Mouse (Mus musculus) yolk sac, embryonic 10.5 days (tissue): Measurements from ENCODE around the gene Fig4.

Experiments used
- DNase-seq: peaks from one replicate; pipeline ENCODE4 v3.0.0-alpha.2; 2017; ENCODE audit warnings: low spot score

Fig4 gene

GRCm38 (mm10) chr10:41261218-41261617, 41.8 kb downstream of the Fig4 start:
- DNase-seq = no peak

DNA sequence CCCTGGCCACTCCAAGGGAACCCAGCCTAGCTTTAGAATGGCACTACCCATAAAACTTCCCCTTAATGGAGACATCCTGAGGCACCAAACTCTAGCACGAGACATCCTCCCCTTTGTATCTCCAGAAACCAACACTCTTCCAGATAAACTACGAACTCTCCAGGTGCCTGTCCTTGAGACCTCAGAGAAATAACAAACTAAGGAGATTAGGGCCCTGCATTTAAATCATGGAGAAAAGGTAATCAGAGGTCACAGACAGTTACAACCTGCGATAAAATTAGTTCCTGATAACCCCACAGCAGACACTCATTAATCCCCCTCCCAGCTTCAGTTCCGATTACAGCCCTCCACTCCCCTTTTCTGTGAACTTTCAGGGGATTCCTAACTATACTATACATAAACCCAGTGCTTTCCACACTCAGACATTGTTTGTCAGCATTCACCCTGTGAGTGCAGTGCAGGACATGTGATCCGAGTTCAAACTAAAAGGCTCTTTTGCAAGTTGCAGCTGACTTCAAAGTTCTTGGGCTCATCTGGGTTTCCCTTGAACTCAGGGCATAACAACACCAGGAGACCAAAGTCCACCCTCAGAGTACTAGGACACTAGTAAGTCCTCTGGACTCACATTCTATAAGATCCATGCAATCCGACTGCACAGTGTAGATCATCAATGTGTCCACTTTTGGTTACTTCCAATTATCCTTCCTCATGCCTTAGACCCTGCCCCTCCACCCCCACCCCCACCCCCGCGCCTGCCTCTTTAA, 42.6 kb downstream of the Fig4 start:
- peak; percentile 73 for DNase-seq

- no peak for DNase-seq
Measured at GRCm38 (mm10) chr10:41250749-41251065, 52.4 kb downstream of the Fig4 start.

DNA sequence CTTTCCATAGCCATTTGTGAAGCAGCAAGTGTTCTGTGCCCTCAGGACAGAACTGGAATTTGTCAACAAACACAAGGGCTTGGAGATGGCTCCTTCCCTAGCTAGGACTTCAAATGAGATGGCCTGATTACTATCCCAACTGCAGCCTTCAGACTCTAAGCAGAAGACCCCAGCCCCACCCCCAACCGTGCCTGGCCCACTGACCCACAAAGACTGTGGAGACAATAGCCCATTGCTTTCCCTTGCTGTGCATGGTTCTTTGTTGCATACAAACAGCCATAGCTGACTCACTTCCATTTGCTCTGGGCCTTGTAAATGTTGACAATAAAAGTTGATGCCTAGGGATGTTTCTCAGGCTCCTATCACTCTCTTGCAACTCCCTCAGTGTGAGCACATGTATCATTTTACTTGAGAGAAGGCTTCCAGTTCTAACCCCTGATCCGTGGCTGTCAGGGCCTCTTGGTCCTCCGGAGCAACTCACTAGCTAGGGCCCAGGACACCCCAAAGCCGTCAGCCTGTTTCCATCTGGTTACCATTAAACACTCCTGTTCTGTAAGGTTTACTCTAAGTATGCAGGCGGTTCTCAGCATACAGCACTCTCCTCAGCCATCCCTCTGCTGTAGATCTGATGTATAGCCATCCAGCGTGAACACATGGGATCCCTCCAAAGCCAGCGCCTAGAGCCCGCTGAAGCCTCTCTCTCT, 52.9 kb downstream of the Fig4 start:
- no peak for DNase-seq

GRCm38 (mm10) chr10:41249006-41249659, 53.9 kb downstream of the Fig4 start:
- no peak for DNase-seq

GRCm38 (mm10) chr10:41247800-41248473, 55.1 kb downstream of the Fig4 start:
- DNase-seq = no peak

DNA sequence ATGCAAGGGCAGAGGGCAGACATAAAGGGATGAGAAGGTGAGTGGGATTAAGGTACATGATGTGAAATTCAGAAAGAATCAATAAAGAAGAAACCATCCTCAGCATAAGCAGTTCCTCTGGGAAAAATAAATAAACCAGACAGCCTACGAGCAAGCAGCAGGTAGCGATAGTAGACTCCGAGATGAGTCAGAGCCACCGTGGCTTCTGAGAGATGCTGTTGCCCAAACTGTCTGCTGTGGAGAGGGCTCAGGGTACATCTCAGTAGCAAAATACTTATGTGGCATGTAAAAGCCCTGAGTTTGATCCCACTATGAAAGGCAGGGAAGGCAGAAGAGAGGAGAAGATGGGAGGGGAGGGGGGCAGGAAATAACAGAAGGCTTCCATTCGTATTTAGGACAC, 56.9 kb downstream of the Fig4 start:
- no peak for DNase-seq

DNA sequence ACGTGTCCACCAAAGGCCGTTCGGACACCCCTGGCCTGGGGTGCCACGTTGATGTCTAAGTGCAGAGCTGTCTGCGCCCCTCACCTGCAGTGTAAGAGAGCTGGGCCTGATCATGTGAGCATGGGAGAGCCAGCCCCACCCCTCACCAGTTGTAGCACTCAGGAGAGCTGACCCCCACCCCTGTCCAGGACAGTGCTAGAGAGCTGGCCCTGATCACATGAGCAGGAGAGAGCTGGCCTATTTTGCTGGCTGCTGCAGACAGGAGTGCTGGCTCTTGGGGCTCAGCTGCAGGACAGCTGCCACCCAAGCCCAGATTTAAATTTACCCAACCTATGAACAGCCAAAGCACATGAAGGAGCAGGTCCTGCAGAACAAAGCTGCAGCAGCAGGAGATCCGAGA, 57.6 kb downstream of the Fig4 start:
- DNase-seq = no peak

GRCm38 (mm10) chr10:41245028-41245427, 58.0 kb downstream of the Fig4 start:
- DNase-seq = no peak

- no peak for DNase-seq
Measured at GRCm38 (mm10) chr10:41243930-41244329, 59.1 kb downstream of the Fig4 start.

- DNase-seq = no peak
Measured at GRCm38 (mm10) chr10:41241558-41242242, 61.4 kb downstream of the Fig4 start.

DNA sequence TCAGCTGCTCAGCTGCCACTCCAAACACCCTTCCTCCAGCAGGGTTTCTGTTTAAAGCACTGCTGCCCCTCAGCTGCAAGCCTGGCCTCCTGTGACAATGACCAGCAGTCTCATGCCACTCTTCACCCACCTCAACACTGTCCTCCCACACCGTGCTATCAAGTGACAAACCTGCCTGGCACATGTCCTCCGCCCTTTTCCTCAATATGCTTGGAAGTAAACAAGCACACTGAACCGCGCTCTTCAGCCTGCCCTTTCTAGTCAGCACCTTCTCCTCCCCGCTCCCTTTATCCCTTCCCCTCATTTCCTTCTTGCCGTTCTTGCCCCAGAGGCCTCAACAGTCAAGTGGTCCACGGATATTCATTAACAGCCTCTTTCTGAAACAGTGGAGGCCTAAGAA, 62.0 kb downstream of the Fig4 start:
- DNase-seq = no peak

GRCm38 (mm10) chr10:41236020-41236419, 67.0 kb downstream of the Fig4 start:
- no peak for DNase-seq

GRCm38 (mm10) chr10:41235584-41235983, 67.5 kb downstream of the Fig4 start:
- DNase-seq = no peak

DNA sequence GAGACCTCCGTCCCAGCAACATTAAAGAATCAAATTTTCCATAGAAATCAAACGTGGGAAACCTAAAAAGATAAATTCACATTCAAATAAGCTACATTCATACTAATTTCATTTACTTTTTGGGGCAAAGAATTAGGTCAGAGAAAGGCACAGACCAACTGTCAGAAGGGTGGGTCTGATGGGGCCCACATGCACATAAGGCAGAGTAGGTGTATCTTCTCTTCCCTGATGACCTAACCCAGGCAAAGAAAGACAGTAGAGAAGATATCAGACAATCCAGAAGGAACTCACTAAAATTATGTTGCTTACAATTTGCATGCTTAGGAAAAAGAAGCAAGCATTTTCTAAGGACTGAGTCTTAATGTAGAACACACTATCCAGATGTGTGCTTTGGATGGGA, 67.9 kb downstream of the Fig4 start:
- no peak for DNase-seq

DNA sequence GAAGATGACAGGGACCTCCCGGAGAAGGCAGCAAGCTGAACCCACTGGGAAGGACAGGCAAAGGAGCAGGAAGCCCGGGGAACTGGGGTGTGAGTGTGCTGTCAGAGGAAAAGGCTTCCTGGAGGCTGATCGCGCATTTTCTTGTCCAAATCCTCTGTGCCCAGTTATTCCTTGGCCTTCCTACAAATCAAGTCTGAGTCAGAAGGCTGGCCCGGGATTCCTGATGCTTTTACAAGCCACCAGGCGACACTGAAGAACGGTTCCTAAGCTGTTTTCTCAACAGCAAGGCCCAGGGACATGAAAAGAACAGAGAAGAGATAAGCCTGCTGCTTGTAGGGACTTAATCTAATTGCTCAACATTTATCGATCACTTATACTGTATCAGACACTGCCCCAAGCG, 68.5 kb downstream of the Fig4 start:
- no peak for DNase-seq

GRCm38 (mm10) chr10:41233140-41233539, 69.9 kb downstream of the Fig4 start:
- DNase-seq = no peak

DNA sequence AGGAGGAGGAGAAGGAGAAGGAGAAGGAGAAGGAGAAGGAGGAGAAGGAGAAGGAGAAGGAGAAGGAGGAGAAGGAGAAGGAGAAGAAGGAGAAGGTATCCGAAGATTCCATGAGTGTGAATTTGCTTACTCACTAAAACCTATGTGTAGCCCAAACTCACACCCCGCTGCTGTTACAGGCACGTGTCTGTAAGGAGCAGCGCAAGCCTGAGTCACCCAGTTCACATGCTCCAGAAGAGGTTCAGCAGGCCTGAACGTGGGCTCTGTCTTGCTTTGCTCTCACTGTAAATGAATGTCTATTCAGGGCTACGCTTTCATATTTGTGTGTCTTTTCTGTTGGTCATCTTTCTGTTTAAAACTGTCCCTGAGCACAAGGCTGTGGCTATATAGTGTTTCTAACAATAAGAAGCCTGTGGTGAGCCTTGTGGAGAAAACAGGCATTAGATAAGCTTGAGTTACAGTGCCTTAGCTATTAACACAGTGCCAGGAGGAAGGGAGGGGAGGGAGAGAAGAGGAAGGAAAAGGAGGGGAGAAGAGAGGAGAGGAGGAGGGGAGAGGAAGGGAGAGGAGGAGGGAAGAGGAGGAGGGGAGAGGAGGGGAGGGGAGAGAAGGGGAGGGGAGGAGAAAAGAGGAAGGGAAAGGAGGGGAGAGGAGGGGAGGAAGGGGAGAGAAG, 71.8 kb downstream of the Fig4 start:
- no peak for DNase-seq

- no peak for DNase-seq
Measured at GRCm38 (mm10) chr10:41227626-41228025, 75.4 kb downstream of the Fig4 start.

GRCm38 (mm10) chr10:41223499-41223898, 79.6 kb downstream of the Fig4 start:
- no peak for DNase-seq

DNA sequence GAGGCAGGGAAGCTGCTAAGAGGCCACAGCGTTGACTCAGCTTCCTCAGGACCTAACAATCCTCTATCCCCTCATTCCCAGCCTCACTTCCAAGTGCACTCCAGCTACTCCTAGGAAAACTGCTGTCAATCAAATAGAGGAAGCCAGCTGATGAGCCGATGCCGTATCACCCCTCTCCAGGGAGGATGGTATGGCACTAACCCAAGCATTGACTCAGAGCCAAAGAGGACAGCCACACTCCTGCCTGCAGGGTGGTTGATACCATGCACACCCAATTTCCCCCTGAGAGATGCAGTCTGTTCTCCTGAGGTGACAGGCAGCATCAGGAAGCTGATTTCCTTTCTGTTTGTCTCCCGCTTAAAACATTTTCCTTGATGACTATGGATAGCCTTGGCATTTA, 81.9 kb downstream of the Fig4 start:
- DNase-seq = no peak

DNA sequence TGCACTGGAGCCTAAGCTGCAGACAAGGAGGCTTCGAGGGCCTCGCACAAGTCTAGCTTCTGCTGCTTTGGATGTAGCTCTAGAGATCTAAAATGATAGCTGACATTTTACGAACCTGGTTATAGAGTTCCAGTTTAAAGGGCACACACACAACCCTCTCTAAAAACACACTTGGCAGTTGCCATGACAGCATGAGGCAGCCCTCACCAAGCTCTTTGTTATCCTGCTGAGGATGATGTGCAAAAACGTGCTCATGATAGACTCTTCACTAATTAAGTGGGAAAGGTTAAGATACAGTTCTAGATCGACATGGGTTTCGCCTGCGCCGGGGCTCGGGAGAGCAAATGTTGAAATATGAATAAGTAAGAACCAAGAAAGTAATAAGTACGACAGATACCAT, 84.2 kb downstream of the Fig4 start:
- no peak for DNase-seq
